Mouse (Mus musculus) lung, postnatal 14 days (tissue): ENCODE measurements at regions not wholly inside any gene's neighbourhood (a gene's known extent, or its start where the extent isn't known, plus 50 kb on each side); places are given as distances from the start of the nearest gene placed in this dataset.

Experiments
- DNase-seq: peaks from one replicate; pipeline ENCODE4 v3.0.0; 2021

DNA sequence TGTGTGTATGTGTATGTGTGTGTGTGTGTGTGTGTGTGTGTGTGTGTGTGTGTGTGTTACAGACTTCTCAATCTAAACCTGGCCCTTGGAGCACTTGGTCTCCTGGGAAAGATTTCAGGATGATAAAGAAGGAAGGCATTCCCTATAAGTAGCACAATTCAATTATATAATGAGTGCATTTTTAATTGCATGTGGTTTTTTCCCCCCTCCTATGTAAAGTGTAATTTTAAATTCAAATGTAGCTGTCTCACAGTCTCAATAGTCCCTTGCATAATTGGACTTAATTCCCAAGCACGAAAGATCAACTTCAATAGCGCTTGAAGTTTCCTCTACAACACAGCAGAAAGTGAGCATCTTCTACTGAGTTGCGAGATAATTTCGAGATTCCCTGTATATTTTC lies 566.3 kb downstream of the Adgrl2 start:
- DNase-seq, result no peak

DNA sequence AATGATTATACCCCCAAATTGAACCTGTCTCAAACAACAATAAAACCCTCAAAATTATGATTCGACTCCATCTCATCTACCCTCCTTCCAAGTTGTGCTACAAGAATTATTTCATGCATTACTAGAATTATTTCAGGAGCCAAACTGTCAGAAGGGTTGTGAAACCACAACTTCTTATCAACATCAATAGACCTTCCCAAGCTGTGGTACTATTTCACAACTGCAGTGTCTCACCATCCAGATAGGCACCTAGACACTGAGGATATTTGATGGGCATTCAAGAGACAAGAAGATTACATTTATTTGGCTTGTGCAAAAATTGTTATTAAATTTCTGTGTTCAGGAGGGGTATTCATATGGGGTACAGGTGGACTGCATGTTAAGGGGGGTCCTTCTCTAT lies 567.0 kb downstream of the Adgrl2 start:
- DNase-seq, result no peak

DNA sequence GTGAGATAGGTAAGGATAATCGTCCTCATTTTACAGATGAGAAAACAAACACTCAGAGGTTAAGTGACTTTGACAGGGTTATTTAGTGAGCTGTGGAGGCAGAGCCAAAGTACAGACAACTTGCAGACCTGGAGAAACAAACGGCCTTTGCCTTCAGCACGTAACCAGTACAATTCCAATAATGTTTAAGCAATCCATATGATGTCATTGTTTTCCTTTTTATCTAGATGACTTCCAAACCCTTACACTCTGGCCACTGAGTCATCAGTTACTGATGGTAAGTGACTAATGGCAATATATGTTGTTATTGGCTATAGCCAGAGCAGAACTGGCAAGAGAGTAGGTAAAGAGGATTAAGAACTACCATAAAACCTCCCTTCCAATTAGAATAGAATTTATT lies 567.6 kb downstream of the Adgrl2 start:
- DNase-seq, result no peak

DNA sequence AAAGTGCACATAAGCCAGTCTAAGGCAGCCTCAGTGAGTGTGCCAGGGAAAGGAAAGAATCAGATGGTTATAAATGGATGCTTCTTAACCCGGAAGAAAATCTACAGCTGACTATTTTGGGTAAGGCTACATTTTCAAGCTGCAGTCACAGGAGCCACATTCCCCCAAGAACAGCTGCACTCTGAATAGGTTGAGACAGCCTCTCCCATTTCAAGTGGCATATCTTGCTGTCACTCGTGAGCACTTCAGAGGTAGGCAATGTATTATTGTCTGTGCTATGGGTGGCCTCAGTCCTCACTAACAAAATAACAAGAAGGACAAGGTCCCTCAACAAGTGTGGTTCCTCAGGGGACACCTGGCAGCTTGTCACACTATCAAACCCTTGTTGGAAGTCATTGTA lies 568.1 kb downstream of the Adgrl2 start:
- DNase-seq, result no peak

DNA sequence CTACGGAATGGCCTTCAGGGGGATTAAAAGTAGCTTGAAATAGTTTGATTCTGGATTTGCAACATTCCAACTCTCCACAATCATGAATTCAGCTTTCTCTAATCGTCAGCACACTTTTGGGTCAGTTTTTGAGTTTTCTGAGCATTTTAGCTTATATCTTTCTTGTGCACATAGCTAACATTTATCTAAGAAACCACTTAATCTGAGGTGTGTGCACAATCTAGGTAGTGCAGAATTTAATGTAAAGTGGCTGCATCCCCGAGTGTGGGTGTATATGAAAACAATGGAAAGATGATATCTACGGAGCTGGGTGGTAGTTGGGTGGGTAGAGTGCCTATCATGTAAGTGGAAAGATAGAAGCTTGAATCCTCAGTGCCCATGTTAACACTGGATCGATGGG lies 570.1 kb downstream of the Adgrl2 start:
- DNase-seq, result no peak

DNA sequence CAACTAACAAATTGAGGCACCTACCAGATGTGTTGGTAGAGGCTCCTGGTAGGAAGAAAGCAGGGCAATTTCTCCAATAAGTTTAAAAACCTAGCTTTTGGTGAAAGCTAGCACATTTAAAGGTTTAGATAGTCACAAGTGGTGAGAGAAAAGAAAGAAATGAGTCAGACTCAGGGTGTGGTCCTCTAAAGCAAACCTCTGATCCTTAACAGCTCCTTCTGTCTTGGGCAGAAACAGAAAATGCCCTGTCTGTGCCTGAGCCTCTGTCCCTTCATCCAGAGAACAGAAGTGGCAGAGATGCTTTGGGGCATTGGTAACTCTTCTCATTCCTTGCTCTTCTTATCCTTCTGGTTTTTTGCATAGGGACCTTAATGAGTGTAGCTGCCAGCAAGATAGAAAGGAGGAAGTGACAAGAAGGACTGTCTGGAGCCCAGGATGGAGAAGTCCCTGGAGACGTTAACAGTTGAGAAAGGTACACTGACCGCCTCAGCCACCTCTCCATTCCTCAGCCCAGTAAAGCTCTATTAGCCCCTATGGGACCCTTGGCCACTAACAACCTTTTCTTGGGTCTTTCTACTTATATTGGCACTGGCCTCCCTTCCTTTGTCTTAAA lies 570.8 kb downstream of the Adgrl2 start:
- DNase-seq, result no peak

DNA sequence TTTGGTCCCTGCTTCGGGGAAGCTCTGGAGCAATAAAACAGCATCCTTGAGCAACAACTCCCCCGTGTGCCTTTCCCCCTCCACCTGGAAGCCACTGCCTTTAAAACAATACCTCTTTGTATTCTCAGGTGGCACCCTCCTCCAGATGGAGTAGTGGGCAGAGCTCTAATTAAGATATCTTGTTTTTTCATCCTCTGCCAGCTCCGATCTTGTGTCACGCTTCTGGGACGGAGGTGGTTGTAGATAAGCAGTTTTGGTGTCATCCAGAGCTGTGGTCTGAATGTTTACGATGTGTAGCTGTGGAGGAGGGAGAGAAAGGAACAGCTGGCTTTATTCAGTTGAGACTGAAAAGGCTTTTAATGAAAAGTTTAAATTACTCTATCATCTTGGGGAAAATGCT lies 572.3 kb downstream of the Adgrl2 start:
- DNase-seq, result no peak

DNA sequence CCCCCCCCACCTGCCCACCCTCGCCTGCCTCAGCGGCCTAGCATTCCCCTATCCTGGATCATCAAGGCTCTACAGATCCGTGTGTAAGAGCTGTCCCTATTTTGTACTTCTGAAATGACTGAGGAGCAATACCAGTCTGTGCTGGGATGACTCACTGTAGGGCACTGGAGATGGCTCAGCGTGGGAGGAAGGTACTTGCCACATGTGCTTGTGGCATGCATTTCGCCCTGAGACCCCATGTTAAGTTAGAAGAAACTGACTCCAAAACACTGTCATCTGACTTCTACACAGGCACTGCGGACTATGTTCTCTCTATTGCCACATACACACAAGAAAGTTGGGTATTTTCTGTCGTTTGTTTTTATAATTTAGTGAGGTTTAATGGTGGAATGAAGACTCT lies 574.9 kb downstream of the Adgrl2 start:
- no peak for DNase-seq

DNA sequence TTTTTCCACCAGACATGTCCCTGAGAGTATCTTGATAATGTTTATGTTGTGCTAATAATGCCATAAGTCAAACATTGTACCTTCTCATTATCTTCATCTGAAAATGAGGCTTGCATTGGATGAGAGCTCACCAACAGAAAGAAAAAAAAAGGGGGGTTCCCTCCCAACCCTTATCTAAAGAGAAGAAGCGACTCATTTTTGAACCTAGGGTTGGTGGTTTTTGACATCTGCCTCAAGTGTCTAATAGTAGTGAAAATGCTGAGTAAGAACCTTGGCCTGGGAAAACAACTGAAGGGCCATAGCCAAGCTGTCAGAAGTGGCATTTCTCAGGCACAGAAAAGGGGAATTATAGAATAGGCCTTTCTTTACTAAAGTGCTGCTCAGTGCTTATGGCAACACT lies 577.3 kb downstream of the Adgrl2 start:
- DNase-seq, result no peak

DNA sequence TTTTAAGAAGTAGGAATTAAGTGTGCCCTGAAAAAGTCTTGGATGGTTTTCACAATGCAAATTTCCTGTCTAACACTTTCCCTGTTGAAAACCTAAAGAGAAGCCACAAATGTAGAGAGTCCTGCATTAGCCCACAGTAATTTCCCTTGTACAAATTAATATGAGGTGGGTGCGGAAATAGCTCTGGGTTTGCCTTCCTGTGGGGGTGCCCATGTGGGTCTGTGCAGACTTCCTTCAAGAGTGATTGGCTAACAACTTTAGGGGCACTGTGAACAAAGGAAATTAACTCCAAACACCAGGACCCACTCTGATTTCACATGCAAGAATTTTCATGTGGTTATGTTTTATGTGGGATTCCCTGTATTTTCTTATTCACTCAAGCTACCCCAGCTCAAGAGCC lies 578.2 kb downstream of the Adgrl2 start:
- no peak for DNase-seq

DNA sequence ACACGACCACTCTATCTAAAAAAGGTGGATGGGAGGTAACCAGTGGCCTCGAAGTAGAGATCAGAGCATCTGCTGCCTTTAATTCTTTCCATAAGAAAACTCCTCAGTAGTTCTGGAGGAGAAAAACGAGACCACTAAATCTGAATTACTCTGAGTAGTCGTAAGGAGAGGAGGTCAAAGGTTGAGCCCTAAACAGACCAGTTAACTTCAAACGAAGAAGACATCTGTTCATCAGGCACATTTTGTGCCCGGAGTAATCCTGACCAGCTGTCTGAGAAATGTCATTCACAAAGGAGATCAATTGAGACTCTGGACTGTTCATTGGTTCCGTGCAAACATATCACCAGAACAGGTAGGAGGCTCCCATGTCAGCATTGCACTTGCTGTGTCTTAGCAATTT lies 592.0 kb downstream of the Adgrl2 start:
- DNase-seq, result no peak

DNA sequence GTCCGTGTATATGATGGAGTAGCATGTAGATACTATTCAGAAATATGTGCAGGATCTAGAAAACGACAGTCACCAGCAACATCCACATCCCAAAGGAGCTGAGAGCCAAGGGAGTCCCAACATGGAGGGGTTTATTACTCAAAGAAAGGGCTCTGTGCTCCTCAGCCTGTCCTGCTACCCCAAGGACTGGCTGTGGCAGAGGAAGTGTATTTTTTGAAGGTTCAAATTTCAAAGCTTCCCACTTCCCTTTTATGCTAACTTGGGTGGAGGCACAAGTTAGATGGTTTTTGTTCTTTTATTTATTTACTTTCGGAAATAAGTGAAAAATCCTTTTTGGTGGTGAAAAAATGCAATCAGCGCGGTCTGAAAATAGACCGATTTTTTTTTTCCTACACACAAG lies 602.8 kb downstream of the Adgrl2 start:
- DNase-seq, result no peak

DNA sequence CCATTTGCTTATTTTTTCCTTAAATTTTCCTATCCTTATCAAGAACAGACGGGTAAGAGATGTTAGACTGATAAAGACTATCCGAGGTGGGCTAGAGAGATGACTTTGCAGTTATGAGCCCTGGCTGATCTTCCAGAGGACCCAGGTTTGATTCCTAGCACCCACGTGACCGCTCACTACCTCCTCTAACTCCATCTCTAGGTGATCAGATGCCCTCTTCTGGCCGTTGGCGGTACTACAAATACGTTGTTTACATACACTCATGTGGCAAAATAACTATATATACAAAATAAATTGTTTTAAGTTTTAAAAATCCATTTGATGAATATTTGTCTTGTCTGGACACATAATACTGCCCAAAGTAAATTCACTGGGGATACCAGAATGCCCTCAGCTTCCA lies 604.6 kb downstream of the Adgrl2 start:
- no peak for DNase-seq

DNA sequence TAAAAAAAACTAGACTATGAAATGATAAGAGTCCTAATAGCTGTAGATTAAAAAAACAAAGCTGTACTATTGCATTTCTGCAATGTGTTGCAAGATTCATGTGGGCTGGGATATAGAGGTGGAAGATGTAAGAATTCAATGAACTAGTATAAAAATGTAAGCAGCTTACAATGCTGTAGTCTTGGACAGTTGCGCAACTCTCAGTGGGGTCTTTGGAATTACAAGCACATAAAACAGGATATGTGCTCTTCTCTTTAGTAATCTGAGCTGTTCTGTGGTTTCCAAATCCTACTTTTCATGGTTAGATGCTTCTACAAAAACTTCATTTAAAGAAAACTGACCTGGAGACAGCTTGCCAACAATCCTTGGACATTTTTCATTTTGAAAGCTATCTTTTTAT lies 609.3 kb downstream of the Adgrl2 start:
- no peak for DNase-seq

DNA sequence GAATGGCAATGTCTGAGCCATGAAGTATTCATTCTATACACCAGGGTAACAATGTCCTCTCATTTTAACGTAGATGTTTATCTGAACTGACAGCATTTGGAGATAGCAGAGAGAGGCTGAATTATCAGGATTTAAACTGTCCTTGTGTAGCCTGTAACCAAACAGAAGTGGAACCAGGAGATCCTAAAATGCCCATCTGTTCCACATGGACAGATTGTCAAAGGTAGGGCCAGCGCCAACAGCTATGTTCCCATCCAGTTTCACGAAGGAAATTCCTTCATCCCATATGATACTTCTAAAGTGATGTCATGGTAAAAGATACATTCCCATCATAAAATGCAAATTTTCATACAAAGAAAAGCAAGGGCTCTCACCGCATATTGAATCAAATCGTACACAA lies 627.0 kb downstream of the Adgrl2 start:
- no peak for DNase-seq

DNA sequence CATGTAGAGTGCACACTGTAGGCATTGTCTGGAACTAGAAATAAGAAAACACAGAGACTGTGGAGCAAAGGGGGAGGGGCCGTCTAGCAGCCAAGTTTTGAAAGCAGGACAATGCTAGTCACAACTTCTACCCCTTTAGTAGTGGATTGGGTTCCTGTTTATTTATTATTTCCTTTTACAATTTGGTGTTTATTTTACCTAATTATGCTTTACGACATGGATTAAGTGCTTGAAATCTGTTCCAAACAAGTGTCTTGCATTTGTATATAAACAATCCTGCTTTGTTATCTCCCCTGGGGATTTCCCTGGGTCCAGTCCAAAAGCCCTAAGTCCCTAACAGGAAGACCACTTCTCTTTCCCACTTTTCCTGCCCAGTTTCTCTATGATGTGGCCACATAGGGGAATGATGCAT lies 627.9 kb downstream of the Adgrl2 start:
- peak; percentile 53 for DNase-seq

DNA sequence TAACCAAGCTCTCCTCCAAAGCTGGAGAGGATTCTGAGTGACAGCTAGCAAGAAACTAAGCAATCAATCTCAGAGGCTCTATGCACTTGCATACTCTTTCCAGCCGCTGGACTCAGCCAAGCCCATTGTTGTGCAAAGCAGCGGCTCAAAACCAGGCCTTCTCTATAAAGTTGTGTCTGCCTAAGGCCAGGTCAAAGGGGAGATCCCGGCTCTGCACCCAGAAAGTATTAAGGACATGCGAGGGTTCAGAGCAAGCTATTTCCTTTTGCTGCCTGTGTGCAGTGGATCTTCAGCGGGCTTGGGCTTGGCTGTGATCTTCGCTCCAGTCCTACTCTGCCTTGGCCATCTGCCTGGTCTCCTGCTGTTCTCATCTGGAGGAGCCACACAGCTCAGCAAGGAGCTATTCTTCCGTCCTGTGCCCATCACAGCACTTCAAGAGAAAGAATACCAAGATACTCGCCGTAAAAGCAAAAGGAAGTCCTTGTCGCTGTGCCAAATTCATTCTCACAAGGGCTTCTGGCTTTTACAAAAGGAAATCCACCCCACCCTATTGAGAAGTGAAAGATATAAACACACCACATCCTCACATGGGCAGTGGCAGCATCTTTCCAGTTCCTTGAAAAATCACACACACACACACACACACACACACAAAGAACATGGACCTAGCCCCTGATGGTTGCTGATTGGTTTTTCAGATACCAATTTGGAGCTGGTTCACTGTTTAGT lies 646.6 kb downstream of the Adgrl2 start:
- DNase-seq, result peak; percentile 80

DNA sequence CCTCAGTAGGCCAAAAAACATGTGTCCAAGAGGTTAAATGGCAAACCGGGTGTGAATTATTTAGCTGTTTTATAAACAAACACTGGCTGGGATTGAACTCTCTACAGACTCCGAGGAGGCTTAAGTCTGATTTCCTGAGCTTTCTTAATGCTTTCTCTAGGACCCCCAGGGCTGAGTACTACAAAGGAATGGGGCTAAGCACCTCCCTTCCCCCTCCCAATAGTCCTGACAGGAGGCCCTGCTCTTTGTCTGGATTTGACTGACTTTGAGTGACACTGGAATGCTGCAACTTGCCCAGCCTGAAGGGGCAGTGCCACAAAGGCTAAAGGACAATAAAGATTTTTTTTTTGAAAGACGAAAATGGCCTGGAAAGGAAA lies 647.1 kb downstream of the Adgrl2 start:
- no peak for DNase-seq

DNA sequence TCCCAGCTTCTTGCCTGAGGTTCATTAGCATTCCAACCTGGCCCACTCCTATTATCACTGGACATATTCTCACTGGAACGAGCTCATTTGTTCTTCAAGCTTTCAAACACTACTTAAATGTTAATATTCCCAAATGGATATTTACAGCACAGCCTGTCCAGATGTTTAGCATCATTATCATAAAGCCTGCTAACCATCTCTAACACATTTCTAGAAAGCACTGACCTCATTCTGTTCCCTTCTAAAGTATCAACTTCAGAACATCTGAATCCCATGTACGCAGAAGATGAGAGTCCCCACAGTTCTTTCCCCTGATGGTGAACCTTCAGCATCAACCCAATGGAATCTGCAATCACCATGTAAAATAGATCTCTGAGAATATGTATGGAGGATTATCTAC lies 651.1 kb downstream of the Adgrl2 start:
- no peak for DNase-seq

DNA sequence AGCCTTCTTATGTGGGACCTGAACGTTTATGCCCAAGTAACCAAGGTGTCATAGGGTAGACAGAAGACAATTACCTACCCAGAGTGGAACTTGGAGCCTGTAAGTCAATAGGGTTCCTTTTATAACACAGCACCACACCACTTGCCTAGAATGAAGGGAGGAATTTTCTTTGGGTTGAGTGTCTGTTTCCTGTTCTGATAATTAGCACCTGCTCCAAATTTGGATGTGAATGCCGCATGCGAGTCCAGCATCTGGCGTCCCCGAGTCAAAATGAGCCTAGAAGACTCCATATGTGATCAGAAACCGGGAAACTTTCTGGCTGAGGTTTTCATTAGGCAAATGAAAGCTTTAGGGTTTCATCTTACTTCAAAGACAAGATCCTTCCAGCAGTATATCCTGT lies 653.7 kb downstream of the Adgrl2 start:
- DNase-seq, result no peak

DNA sequence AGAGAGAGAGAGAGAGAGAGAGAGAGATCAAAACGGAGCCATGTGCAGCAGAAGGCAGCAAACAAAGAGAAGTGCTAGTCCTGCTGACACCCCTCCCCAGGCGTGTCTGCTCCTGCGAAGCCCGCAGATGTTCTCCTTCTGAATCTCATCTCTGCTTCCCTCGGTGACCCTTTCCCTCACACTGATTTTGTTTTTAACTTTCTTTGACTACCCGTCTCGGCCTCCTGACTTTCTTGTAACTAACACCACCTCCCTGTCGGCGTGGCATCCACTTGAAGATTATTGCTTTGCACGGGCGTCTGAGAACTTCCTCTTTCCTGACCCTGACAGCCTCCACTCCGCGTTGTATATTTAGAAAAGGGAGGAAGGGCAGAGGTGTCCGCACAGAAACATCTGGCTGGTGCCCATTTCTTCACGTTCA lies 654.3 kb downstream of the Adgrl2 start:
- peak; percentile 28 for DNase-seq

DNA sequence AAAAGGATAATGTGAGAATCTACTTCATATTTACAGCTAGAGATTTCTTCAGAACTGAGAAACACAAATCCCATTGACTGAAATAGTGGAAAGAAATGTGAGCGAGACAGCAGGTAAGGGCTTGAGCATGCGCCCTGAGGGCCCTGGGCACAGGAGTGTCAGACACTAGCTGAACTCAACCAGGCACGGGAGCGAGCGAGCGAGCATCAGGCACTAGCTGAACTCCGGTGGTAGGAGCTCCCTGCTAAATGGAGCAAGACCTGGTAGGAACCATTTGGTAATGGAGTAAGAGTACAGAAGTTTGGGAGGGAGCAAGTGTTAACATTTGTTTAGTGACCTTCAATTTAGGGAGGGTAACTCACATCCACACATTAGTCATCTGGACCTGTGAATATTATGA lies 654.7 kb downstream of the Adgrl2 start:
- DNase-seq, result no peak

DNA sequence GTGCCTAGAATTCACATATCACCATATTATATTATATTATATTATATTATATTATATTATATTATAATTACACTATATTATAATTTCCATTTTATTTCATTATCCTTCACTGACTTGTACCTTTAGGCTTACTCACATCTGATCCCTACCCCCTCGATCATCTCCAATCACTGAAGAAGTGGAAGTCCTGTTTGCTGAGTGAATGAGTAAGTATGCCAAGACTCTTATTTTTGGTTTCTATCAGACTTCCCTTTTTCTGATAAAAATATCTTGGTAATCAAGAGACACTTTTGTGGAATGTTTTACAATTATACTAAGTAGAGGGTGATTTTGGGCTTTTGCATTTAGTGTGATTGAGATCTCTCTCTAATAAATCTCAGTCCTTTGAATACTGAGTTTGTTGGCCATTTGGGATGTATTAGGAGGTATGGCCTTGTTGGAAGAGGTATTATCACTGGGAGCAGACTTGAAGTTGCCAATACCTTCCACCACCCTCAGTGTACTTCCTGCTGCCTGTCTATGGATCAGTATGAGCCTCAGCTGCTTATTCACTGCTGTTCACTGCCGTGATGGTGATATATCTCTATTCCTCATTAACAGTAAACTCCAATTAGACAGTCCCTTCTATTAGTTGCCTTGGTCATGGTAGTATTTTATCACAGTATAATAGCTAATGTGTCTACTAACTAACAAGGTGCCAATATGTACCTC lies 665.3 kb downstream of the Adgrl2 start:
- DNase-seq, result no peak

DNA sequence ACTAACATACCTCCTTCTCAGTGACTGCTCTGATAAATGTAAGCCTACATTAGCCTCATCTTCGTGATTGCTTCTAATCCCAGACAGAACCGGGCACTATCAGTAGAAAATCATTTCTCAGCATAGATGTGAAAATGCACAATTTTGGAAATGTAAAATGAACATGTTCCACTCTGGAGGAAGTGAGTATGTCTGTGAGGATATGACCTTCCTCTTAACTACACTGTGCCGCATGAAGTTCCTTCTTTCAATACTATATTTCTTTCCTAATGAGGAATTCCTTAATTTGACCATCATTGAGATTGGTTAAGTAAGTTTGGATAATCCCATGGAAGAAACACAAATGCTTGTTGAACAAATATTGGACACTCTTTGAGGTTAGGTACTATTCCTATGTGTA lies 668.5 kb downstream of the Adgrl2 start:
- DNase-seq, result no peak

DNA sequence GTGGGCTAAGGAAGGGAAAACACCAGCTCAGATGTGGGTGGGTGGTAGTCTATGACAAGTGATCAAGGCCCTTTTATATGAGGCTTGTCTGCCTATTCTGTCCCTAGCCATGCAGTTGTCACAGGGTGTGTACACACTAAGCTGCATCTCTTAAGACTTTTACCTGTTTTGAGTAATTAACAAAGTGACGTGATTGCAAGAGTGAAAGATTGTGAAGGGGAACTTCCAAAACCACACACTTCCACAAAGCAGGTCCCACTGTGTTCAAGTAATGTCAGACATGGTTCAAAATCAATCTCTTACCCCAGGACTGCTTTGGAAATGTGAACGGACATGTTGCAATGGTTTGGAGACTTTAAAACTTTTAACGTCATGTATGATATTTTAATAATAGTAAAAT lies 674.2 kb downstream of the Adgrl2 start:
- DNase-seq, result no peak
